Mouse (Mus musculus): ENCODE measurements around the gene Tbx3. TPM values are rescaled to one million over a fixed set of nuclear protein-coding genes. Genes with fewer than 3 reads are reported as not detected.

Gene Tbx3
- 10 to 100 TPM; 12.8 to 14.5 TPM for total RNA-seq (2021)
- long read RNA-seq, experiment 1, full-length matches to known transcripts, result 7 of 11 reads
- long read RNA-seq, experiment 1, partial matches to known transcripts, result 4 of 11 reads
- long read RNA-seq, experiment 1, other reads (novel, unspliced or antisense), result 0 of 11 reads
- long read RNA-seq, experiment 2, full-length matches to known transcripts, result 2 of 5 reads
- long read RNA-seq, experiment 2, partial matches to known transcripts, result 3 of 5 reads
- long read RNA-seq, experiment 2, other reads (novel, unspliced or antisense), result 0 of 5 reads

- peak; percentile 84 to 89 for DNase-seq (ENCODE audit: low spot score in 2 of 2)
These were observed at the start of gene Tbx3 for GRCm38 (mm10) chr5:119670566-119671108. Tbx3 (plus strand) TSS chr5:119670669.

GRCm38 (mm10) chr5:119622076-119622475, 48.4 kb upstream of the Tbx3 start:
- DNase-seq (ENCODE audit: low spot score in 2 of 2), result no peak

- no peak for DNase-seq (ENCODE audit: low spot score in 2 of 2)
These were observed 45.9 kb upstream of the Tbx3 start for GRCm38 (mm10) chr5:119624554-119624953.

GRCm38 (mm10) chr5:119625603-119626002, 44.9 kb upstream of the Tbx3 start:
- peak in 1 of 2 experiments; percentile 20 for DNase-seq (ENCODE audit: low spot score in 2 of 2)

GRCm38 (mm10) chr5:119626154-119626553, 44.3 kb upstream of the Tbx3 start:
- no peak for DNase-seq (ENCODE audit: low spot score in 2 of 2)

GRCm38 (mm10) chr5:119626662-119627061, 43.8 kb upstream of the Tbx3 start:
- DNase-seq (ENCODE audit: low spot score in 2 of 2), result peak in 1 of 2 experiments; percentile 33

GRCm38 (mm10) chr5:119628100-119628499, 42.4 kb upstream of the Tbx3 start:
- no peak for DNase-seq (ENCODE audit: low spot score in 2 of 2)

- DNase-seq (ENCODE audit: low spot score in 2 of 2), result no peak
These were observed 41.6 kb upstream of the Tbx3 start for GRCm38 (mm10) chr5:119628746-119629327.

- DNase-seq (ENCODE audit: low spot score in 2 of 2), result no peak
These were observed 36.9 kb upstream of the Tbx3 start for GRCm38 (mm10) chr5:119633581-119633980.

- no peak for DNase-seq (ENCODE audit: low spot score in 2 of 2)
These were observed 35.6 kb upstream of the Tbx3 start for GRCm38 (mm10) chr5:119634861-119635260.

GRCm38 (mm10) chr5:119638300-119638699, 32.2 kb upstream of the Tbx3 start:
- no peak for DNase-seq (ENCODE audit: low spot score in 2 of 2)

GRCm38 (mm10) chr5:119641094-119641493, 29.4 kb upstream of the Tbx3 start:
- DNase-seq (ENCODE audit: low spot score in 2 of 2), result no peak

- DNase-seq (ENCODE audit: low spot score in 2 of 2), result no peak
These were observed 28.8 kb upstream of the Tbx3 start for GRCm38 (mm10) chr5:119641714-119642113.

GRCm38 (mm10) chr5:119646965-119647364, 23.5 kb upstream of the Tbx3 start:
- no peak for DNase-seq (ENCODE audit: low spot score in 2 of 2)

GRCm38 (mm10) chr5:119651135-119651965, 19.1 kb upstream of the Tbx3 start:
- no peak for DNase-seq (ENCODE audit: low spot score in 2 of 2)

- DNase-seq (ENCODE audit: low spot score in 2 of 2), result no peak
These were observed 14.1 kb upstream of the Tbx3 start for GRCm38 (mm10) chr5:119656354-119656753.

GRCm38 (mm10) chr5:119656856-119657255, 13.6 kb upstream of the Tbx3 start:
- DNase-seq (ENCODE audit: low spot score in 2 of 2), result no peak

- no peak for DNase-seq (ENCODE audit: low spot score in 2 of 2)
These were observed 13.1 kb upstream of the Tbx3 start for GRCm38 (mm10) chr5:119657362-119657761.

GRCm38 (mm10) chr5:119657804-119658203, 12.7 kb upstream of the Tbx3 start:
- DNase-seq (ENCODE audit: low spot score in 2 of 2), result no peak

GRCm38 (mm10) chr5:119658396-119658795, 12.1 kb upstream of the Tbx3 start:
- DNase-seq (ENCODE audit: low spot score in 2 of 2), result no peak

- no peak for DNase-seq (ENCODE audit: low spot score in 2 of 2)
These were observed 11.4 kb upstream of the Tbx3 start for GRCm38 (mm10) chr5:119659041-119659440.

Data from gastrocnemius, postnatal 4 days (tissue).